Mouse (Mus musculus) cerebellum, adult 2 months (tissue): ENCODE results near the gene Wnt1.

ENCODE experiments used
- CTCF ChIP-seq: fragments of 200-500 bp; IDR thresholded peaks from 2 replicates; pipeline ENCODE4 v1.5.1; 2011; ENCODE audit warnings: low read depth, mild to moderate bottlenecking, control low read depth, low read length, moderate library complexity, borderline replicate concordance; ENCODE audit not compliant: insufficient read depth
- POLR2A ChIP-seq: fragments of 200-500 bp; IDR thresholded peaks from 2 replicates; pipeline ENCODE4 v1.6.1; 2011; ENCODE audit warnings: low read length, control low read depth, borderline replicate concordance; ENCODE audit not compliant: insufficient read depth

DNA sequence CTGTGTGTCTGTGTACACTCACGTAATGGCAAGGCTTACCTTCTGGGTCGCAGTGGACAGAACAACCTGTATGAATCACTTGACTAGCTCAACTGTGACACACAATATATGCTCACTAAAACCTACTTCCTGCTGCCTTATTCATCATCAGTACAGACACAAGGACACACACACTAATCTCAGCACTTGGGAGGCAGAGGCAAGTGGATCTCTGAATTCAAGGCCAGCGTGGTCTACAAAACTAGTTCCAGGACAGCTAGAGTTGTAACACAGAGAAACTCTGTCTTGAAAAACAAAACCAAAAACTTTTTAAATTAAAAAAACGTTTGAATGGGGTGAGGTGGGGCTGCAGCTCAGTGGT is 48.1 kb downstream of the Wnt1 start:
- TF ChIP-seq CTCF (no peak), POLR2A (no peak)
